33 mouse cellular contexts compared by ENCODE assay signal in genomic region chr10:75028743-75029142, GRCm38 (mm10). TPM values are rescaled to one million over a fixed set of nuclear protein-coding genes. Genes with fewer than 3 reads are reported as not detected.
DNase-seq lines count a peak whose midpoint lies in the region; ATAC-seq and TF ChIP-seq lines count a peak whose summit lies in the region.
"Had no signal": no experiment of that assay in that cellular context is flagged by ENCODE, and none has a peak within 500 bp of the region (broad histone marks: within the 10 kb centered on the region; RNA-seq: fewer than 3 reads in every experiment).

No protein-coding gene starts in this region.

- no peaks in the 10 kb centered on the region for H3K9me3 ChIP-seq in liver, embryonic 11.5 days (ENCODE audit: control insufficient read depth, low read length)
- H3K9me3 ChIP-seq in liver, postnatal 0 days (ENCODE audit: low read length), result no peaks in the 10 kb centered on the region
- peaks cover 16% of the 10 kb centered on the region for H3K9me3 ChIP-seq in megakaryocyte, embryonic 14.5 days
- H3K9me3 ChIP-seq: embryonic facial prominence, embryonic 10.5 days; embryonic facial prominence, embryonic 13.5 days; forebrain, embryonic 10.5 days; forebrain, embryonic 13.5 days; hindbrain, embryonic 12.5 days; hindbrain, embryonic 15.5 days had no signal

- no peaks in the 10 kb centered on the region for H3K27me3 ChIP-seq in liver, embryonic 11.5 days (replicated peaks; ENCODE audit: control insufficient read depth, insufficient read depth, low read length)
- no peaks in the 10 kb centered on the region for H3K27me3 ChIP-seq in liver, postnatal 0 days (ENCODE audit: insufficient read depth, low read length)
- no peaks in the 10 kb centered on the region for H3K27me3 ChIP-seq in megakaryocyte, embryonic 14.5 days (replicated peaks)
- H3K27me3 ChIP-seq: CH12.LX; embryonic facial prominence, embryonic 13.5 days; forebrain, embryonic 13.5 days; hindbrain, embryonic 12.5 days; hindbrain, embryonic 15.5 days; Patski had no signal

- DNase-seq in liver, embryonic 11.5 days (ENCODE audit: low spot score), result no peak
- no peak for DNase-seq in liver, postnatal 0 days
- no peak for DNase-seq in yolk sac, embryonic 10.5 days (ENCODE audit: low spot score)
- DNase-seq: adrenal gland, postnatal 10 days; adrenal gland, postnatal 36 days; B cell, adult 2 months; cerebellum, adult 18-20 months; cerebellum, adult 9-10 months; cerebellum, postnatal 14 days; gastrocnemius, postnatal 10 days; gastrocnemius, postnatal 36 days had no signal

- H3K9ac ChIP-seq in liver, embryonic 11.5 days (ENCODE audit: low read depth, low read length), result no peak overlapping the region
- no peak overlapping the region for H3K9ac ChIP-seq in liver, postnatal 0 days (replicated peaks)
- H3K9ac ChIP-seq: embryonic facial prominence, embryonic 13.5 days; forebrain, embryonic 13.5 days; hindbrain, embryonic 12.5 days; hindbrain, embryonic 15.5 days had no signal

- H3K4me3 ChIP-seq in liver, embryonic 11.5 days (ENCODE audit: low read depth, low read length), result no peak overlapping the region
- H3K4me3 ChIP-seq in liver, postnatal 0 days (ENCODE audit: low read depth, low read length), result no peak overlapping the region
- peak overlapping the region; percentile 51 for H3K4me3 ChIP-seq in megakaryocyte, embryonic 14.5 days (replicated peaks)
- H3K4me3 ChIP-seq: embryonic facial prominence, embryonic 10.5 days; embryonic facial prominence, embryonic 13.5 days; erythroblast, embryonic 14.5 days; forebrain, embryonic 10.5 days; forebrain, embryonic 13.5 days; hindbrain, embryonic 12.5 days; hindbrain, embryonic 15.5 days had no signal

- no peak for TF ChIP-seq EP300 in liver, postnatal 0 days (IDR thresholded peaks at IDR 0.05; ENCODE audit: low read depth)

- peak; percentile 37 for ATAC-seq in liver, embryonic 11.5 days (replicated peaks; ENCODE audit: low FRiP score)
- no peak for ATAC-seq in liver, postnatal 0 days
- ATAC-seq in megakaryocyte, adult 5-6 weeks (ENCODE audit: poor library complexity, severe bottlenecking), result no peak
- ATAC-seq in megakaryocyte-erythroid progenitor cell, adult 5-6 weeks (replicated peaks; ENCODE audit: low FRiP score, low TSS enrichment, poor library complexity, severe bottlenecking), result peak; percentile 53; the same call in 1 of the 2 replicates
- ATAC-seq: forebrain, embryonic 13.5 days; forebrain, embryonic 16.5 days; Patski had no signal

- WGBS in liver, embryonic 11.5 days, result 52% methylated on average over 8 of the region's 8 CpGs
- 47% methylated on average over 8 of the region's 8 CpGs for WGBS in liver, postnatal 0 days (ENCODE audit: insufficient replicate concordance)

- peaks cover 2% of the 10 kb centered on the region for H3K4me1 ChIP-seq in liver, embryonic 11.5 days (replicated peaks; ENCODE audit: control insufficient read depth, insufficient read depth, low read length)
- peaks cover 15% of the 10 kb centered on the region for H3K4me1 ChIP-seq in liver, postnatal 0 days (ENCODE audit: insufficient read depth)
- H3K4me1 ChIP-seq in megakaryocyte, embryonic 14.5 days, result peaks cover 74% of the 10 kb centered on the region

- TF ChIP-seq CTCF in liver, postnatal 0 days (IDR thresholded peaks at IDR 0.05; ENCODE audit: low read depth), result no peak

- H3K36me3 ChIP-seq in liver, embryonic 11.5 days (ENCODE audit: control insufficient read depth, insufficient read depth, low read length), result no peaks in the 10 kb centered on the region
- H3K36me3 ChIP-seq in liver, postnatal 0 days (replicated peaks; ENCODE audit: insufficient read depth, low read length), result no peaks in the 10 kb centered on the region
- H3K36me3 ChIP-seq in megakaryocyte, embryonic 14.5 days (replicated peaks; ENCODE audit: low read length), result peaks cover 28% of the 10 kb centered on the region
- H3K36me3 ChIP-seq: embryonic facial prominence, embryonic 10.5 days; embryonic facial prominence, embryonic 13.5 days; forebrain, embryonic 10.5 days; G1E; hindbrain, embryonic 12.5 days; hindbrain, embryonic 15.5 days had no signal

- 0 out of 2 replicates have a peak overlapping the region, but pooled peaks have one; percentile 5 for H3K4me2 ChIP-seq in liver, embryonic 11.5 days
- no peak overlapping the region for H3K4me2 ChIP-seq in liver, postnatal 0 days (ENCODE audit: low read depth, low read length)
- H3K4me2 ChIP-seq: embryonic facial prominence, embryonic 13.5 days; forebrain, embryonic 13.5 days; heart, embryonic 11.5 days; hindbrain, embryonic 12.5 days; hindbrain, embryonic 15.5 days had no signal

- H3K27ac ChIP-seq in liver, embryonic 11.5 days (ENCODE audit: low read depth, low read length), result no peak overlapping the region
- no peak overlapping the region for H3K27ac ChIP-seq in liver, postnatal 0 days (ENCODE audit: low read depth)
- H3K27ac ChIP-seq: embryonic facial prominence, embryonic 10.5 days; embryonic facial prominence, embryonic 13.5 days; forebrain, embryonic 10.5 days; forebrain, embryonic 13.5 days; hindbrain, embryonic 12.5 days; hindbrain, embryonic 15.5 days had no signal

RNA-seq across cellular contexts. Expression of gene Rsph14, which starts 3.6 kb away (rescaled TPM):
- not detected in 2 replicates for polyA plus RNA-seq in liver, embryonic 11.5 days (2014; fragmentation: Nextera tagmentation; extraction: Ambion mirVana)
- polyA plus RNA-seq in liver, postnatal 0 days (2015; fragmentation: Nextera tagmentation; extraction: Ambion mirVana), result 0.20 TPM in 1 of 2 replicates, not detected in the other
- not detected in 2 replicates for polyA plus RNA-seq in megakaryocyte, embryonic 14.5 days (2012; ENCODE audit: insufficient read depth, low replicate concordance)
- not detected in 2 replicates for total RNA-seq in megakaryocyte, adult 5-6 weeks (2015)
- total RNA-seq in megakaryocyte, adult 5-6 weeks (2017), result not detected in 2 replicates
- not detected in 2 replicates for total RNA-seq in megakaryocyte-erythroid progenitor cell, adult 5-6 weeks (2014; fragmentation: Nextera tagmentation)
- not detected in 2 replicates for total RNA-seq in megakaryocyte-erythroid progenitor cell, adult 5-6 weeks (2017)
- total RNA-seq: CH12.LX; gastrocnemius, adult 18-20 months; gastrocnemius, postnatal 10 days; gastrocnemius, postnatal 36 days; granulocyte monocyte progenitor cell, adult 5-6 weeks; heart, adult 8-10 months; heart, postnatal 25 days; hematopoietic stem cell, adult 5-6 weeks had no signal
- polyA plus RNA-seq: embryonic facial prominence, embryonic 10.5 days; embryonic facial prominence, embryonic 13.5 days; erythroblast, embryonic 14.5 days; forebrain, embryonic 10.5 days; G1E; heart, embryonic 11.5 days; heart, embryonic 14.5 days; heart, postnatal 0 days; Patski had no signal

RNA-seq across cellular contexts. Expression of gene Rab36, which starts 8.1 kb away (rescaled TPM):
- 6.5 and 7.8 TPM in 2 replicates for polyA plus RNA-seq in liver, embryonic 11.5 days (2014; fragmentation: Nextera tagmentation; extraction: Ambion mirVana)
- 1.7 TPM in 2 replicates for polyA plus RNA-seq in liver, postnatal 0 days (2015; fragmentation: Nextera tagmentation; extraction: Ambion mirVana)
- polyA plus RNA-seq in megakaryocyte, embryonic 14.5 days (2012; ENCODE audit: insufficient read depth, low replicate concordance), result 0.85 and 5.4 TPM in 2 replicates
- total RNA-seq in megakaryocyte, adult 5-6 weeks (2015), result 7.6 and 7.7 TPM in 2 replicates
- total RNA-seq in megakaryocyte, adult 5-6 weeks (2017), result 2.0 and 2.9 TPM in 2 replicates
- total RNA-seq in megakaryocyte-erythroid progenitor cell, adult 5-6 weeks (2014; fragmentation: Nextera tagmentation), result not detected in 2 replicates
- not detected in 2 replicates for total RNA-seq in megakaryocyte-erythroid progenitor cell, adult 5-6 weeks (2017)
- polyA plus RNA-seq: erythroblast, embryonic 14.5 days; G1E had no signal

RNA-seq across cellular contexts. Expression of gene Bcr, which starts 31.6 kb away (rescaled TPM):
- 4.2 and 6.8 TPM in 2 replicates for polyA plus RNA-seq in liver, embryonic 11.5 days (2014; fragmentation: Nextera tagmentation; extraction: Ambion mirVana)
- 3.4 and 3.6 TPM in 2 replicates for polyA plus RNA-seq in liver, postnatal 0 days (2015; fragmentation: Nextera tagmentation; extraction: Ambion mirVana)
- polyA plus RNA-seq in megakaryocyte, embryonic 14.5 days (2012; ENCODE audit: insufficient read depth, low replicate concordance), result 20.8 and 30.9 TPM in 2 replicates
- total RNA-seq in megakaryocyte, adult 5-6 weeks (2015), result 14.1 and 14.5 TPM in 2 replicates
- total RNA-seq in megakaryocyte, adult 5-6 weeks (2017), result 9.1 and 14.5 TPM in 2 replicates
- total RNA-seq in megakaryocyte-erythroid progenitor cell, adult 5-6 weeks (2014; fragmentation: Nextera tagmentation), result 4.0 and 5.5 TPM in 2 replicates
- 1.4 and 6.9 TPM in 2 replicates for total RNA-seq in megakaryocyte-erythroid progenitor cell, adult 5-6 weeks (2017)
- polyA plus RNA-seq: G1E had no signal

Comparison
In these comparisons a context has a peak if more than half of its experiments do, and no peak if none do; other contexts are left out.
1. ATAC-seq: peak in liver, embryonic 11.5 days (single experiment) and megakaryocyte-erythroid progenitor cell, adult 5-6 weeks (single experiment); none in liver, postnatal 0 days (single experiment) and megakaryocyte, adult 5-6 weeks (single experiment).